Mouse (Mus musculus) intestine, postnatal 0 days (tissue): ENCODE data around the gene Neurod6. TPM values are rescaled to one million over a fixed set of nuclear protein-coding genes. Genes with fewer than 3 reads are reported as not detected.

Experiments
- ATAC-seq: fragments of 200-750 bp; cut with Nextera tagmentation; 2 replicates; pipeline ENCODE4 v1.8.0; 2017; ENCODE audit warnings: mild to moderate bottlenecking, moderate TSS enrichment, moderate library complexity
- H3K27ac ChIP-seq: fragments of 300-500 bp; sonication (generic); 2 replicates; pipeline ENCODE4 v1.5.1; 2014; ENCODE audit warnings: mild to moderate bottlenecking, low read depth, low read length, moderate library complexity
- H3K27me3 ChIP-seq: fragments of 300-500 bp; sonication (generic); replicated peaks from 2 replicates; pipeline ENCODE4 v1.6.1; 2014; ENCODE audit warnings: low read length, mixed read lengths; ENCODE audit not compliant: control insufficient read depth, insufficient read depth
- H3K36me3 ChIP-seq: fragments of 300-500 bp; sonication (generic); 2 replicates; pipeline ENCODE4 v1.6.1; 2014; ENCODE audit warnings: mild to moderate bottlenecking, moderate library complexity; ENCODE audit not compliant: control insufficient read depth, insufficient read depth
- H3K4me1 ChIP-seq: fragments of 300-500 bp; sonication (generic); replicated peaks from 2 replicates; pipeline ENCODE4 v1.6.1; 2014; ENCODE audit warnings: antibody characterized with exemption, low read length, mixed read lengths; ENCODE audit not compliant: control insufficient read depth, insufficient read depth
- H3K4me2 ChIP-seq: fragments of 300-500 bp; sonication (generic); replicated peaks from 2 replicates; pipeline ENCODE4 v1.6.1; 2014; ENCODE audit warnings: low read depth, mild to moderate bottlenecking, moderate library complexity
- H3K4me3 ChIP-seq: fragments of 300-500 bp; sonication (generic); 2 replicates; pipeline ENCODE4 v1.5.1; 2014; ENCODE audit warnings: low read depth, low read length
- H3K9ac ChIP-seq: fragments of 300-500 bp; sonication (generic); 2 replicates; pipeline ENCODE4 v1.6.1; 2014; ENCODE audit warnings: mild to moderate bottlenecking, low read depth, low read length
- H3K9me3 ChIP-seq: fragments of 300-500 bp; sonication (generic); 2 replicates; pipeline ENCODE4 v1.6.1; 2016; ENCODE audit warnings: mixed run types; ENCODE audit not compliant: control insufficient read depth
- CTCF ChIP-seq: sonication (generic); IDR thresholded peaks from 2 replicates; pipeline ENCODE4 v1.5.1; 2016; ENCODE audit warnings: low read depth, mild to moderate bottlenecking, control low read depth, antibody characterized with exemption, moderate library complexity
- WGBS: fragments of 180-500 bp; shearing (Covaris S2); extraction: QIAGEN DNeasy Blood & Tissue Kit; methylation state at CpG from one replicate; pipeline ENCODE4 v1.1.7; 2014; 5-methylcytosine and 5-hydroxymethylcytosine counted together
- polyA plus RNA-seq: library from polyadenylated mRNA; unstranded; fragments of >200 nt; fragmentation: Nextera tagmentation; extraction: Ambion mirVana; gene quantifications from 2 replicates; pipeline ENCODE4 v1.2.1, GENCODE M21; 2015

The Neurod6 gene
- polyA plus RNA-seq, 1 experiment from 2014 or later: 0.82 TPM

DNA sequence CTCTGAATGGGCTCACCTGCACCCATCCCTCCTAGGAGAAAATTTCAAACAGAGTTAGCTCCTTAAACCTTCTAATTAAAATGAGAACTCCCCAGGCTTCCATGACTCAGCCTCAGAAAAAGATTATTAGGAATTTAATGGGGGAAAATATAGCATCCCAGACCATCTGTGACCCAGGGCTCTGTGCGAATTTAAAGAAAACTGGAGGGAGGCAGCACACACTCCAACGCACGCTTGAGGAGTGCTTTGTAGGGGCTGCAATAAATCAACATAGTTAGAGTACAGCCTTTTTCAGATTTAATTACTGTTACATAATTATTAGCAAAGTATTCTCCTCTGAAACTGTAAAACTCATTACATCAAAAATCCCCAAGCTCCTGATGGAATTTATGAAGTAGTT lies 32.2 kb downstream of the Neurod6 start:
- ATAC-seq: no peak
- H3K4me3 ChIP-seq: no peak overlapping the region
- WGBS: 65% methylated on average over 3 of the region's 3 CpGs
- no peak overlapping the region for H3K27ac ChIP-seq
- H3K4me1 ChIP-seq: no peaks in the 10 kb centered on the region; the same call in 1 of the 2 replicates
- no peak overlapping the region for H3K4me2 ChIP-seq
- no peaks in the 10 kb centered on the region for H3K9me3 ChIP-seq
- H3K36me3 ChIP-seq: no peaks in the 10 kb centered on the region
- no peaks in the 10 kb centered on the region for H3K27me3 ChIP-seq
- TF ChIP-seq CTCF: no peak
- no peak overlapping the region for H3K9ac ChIP-seq

DNA sequence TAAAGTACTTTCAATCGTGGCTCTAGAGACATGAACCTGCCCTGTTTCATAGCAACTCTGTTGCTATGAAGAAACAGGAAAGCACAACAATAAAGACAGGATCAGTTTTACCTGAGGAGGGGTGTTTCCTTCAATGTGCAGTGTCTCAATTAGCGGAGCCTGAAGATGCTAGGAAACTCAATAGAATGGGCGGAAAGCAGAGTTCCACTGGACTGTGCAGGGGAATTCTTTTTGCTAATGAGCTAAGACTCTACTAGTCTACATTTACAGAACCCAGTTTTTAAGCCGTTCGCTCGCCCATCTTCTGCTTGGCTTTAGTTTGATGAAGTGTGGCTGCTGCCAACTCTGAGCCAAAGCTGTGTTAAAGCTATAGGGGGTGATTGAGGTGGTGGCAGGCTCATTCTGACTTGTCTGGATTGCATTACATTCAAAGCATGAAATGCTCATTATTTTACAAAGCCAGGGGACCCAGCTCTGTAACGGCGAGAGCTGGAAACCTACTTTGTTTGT lies 33.2 kb downstream of the Neurod6 start:
- Histone ChIP-seq H3K27ac (no peak overlapping the region), H3K9me3 (no peaks in the 10 kb centered on the region), H3K4me2 (no peak overlapping the region), H3K36me3 (no peaks in the 10 kb centered on the region), H3K4me1 (no peaks in the 10 kb centered on the region; the same call in 1 of the 2 replicates), H3K27me3 (no peaks in the 10 kb centered on the region), H3K9ac (no peak overlapping the region), H3K4me3 (no peak overlapping the region)
- 58% methylated on average over 8 of the region's 8 CpGs for WGBS
- TF ChIP-seq CTCF: no peak
- ATAC-seq: no peak

DNA sequence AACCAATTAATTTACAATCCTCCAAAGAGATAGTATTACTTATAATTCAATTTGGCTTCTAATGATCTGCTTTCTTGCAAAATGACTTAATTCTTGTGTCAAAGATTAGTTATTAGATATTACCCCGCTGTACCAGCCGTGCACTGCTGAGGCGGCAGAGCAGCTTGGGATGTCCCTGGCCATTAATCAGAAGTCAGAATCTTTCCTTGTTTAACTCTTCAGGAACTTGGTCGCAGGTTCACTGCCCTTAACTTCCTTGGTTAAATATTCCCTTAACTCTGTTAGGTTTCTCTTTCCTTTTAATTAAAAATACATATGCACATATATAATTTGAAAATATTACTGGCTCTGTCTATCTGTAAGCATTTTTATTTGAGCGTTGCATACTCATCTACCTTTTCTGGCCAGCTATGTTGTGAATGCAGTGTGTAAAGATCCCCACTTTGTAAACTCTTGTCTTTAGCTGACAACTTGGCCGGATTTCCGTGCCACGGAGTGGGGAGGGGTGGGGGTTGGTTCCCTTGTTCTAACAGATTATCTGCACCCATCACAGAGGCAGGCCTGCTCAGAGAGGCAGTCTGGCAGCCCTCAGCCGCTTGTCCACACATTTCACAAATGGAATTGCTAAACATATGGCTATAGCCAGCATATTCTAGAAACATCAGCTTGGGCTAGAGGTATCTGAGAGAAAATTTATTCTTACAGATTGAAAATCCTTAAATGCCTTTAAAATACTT lies 34.1 kb downstream of the Neurod6 start:
- H3K27ac ChIP-seq: no peak overlapping the region
- no peak overlapping the region for H3K9ac ChIP-seq
- H3K9me3 ChIP-seq: no peaks in the 10 kb centered on the region
- no peaks in the 10 kb centered on the region; the same call in 1 of the 2 replicates for H3K4me1 ChIP-seq
- H3K27me3 ChIP-seq: no peaks in the 10 kb centered on the region
- no peak overlapping the region for H3K4me3 ChIP-seq
- WGBS: 30% methylated on average over 9 of the region's 9 CpGs
- H3K36me3 ChIP-seq: no peaks in the 10 kb centered on the region
- no peak for TF ChIP-seq CTCF
- no peak overlapping the region for H3K4me2 ChIP-seq
- ATAC-seq: no peak

DNA sequence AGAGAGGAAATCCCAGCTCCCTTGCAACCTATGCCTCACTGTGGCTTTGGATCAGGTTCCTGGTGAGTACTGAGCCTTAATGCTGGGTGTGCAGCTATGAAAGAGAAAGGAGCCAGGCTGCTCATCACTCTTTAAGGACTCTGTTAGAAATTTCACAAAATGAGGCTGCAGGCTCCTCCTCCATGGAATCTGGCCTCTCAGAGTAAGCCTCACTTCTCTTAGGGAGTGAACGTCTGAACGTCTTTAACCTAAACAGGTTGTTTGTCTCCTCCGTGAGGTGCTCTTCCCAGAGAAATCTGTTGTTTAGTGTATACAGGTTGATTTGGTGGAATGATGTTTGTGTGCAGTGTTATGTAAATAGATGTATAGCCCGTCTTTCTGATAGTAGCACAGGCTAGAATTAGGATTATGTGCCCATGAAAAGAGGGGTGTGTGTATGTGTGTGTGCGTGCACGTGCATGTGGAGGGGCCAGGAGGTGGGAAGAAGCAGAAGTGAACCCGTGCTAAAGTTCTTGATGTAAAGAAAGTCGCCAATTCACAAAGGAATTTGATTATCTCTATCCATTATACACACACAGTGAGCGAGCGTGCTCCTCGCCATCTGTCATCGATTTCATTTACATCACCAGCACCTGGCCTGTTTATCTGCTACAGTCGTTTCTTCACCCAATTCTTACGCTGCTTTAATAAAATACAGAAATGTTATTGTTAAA lies 34.8 kb downstream of the Neurod6 start:
- H3K4me2 ChIP-seq: no peak overlapping the region
- no peaks in the 10 kb centered on the region for H3K36me3 ChIP-seq
- H3K9me3 ChIP-seq: no peaks in the 10 kb centered on the region
- H3K27me3 ChIP-seq: no peaks in the 10 kb centered on the region
- H3K9ac ChIP-seq: no peak overlapping the region
- H3K27ac ChIP-seq: no peak overlapping the region
- no peak overlapping the region for H3K4me3 ChIP-seq
- WGBS: 56% methylated on average over 14 of the region's 14 CpGs
- no peaks in the 10 kb centered on the region; the same call in 1 of the 2 replicates for H3K4me1 ChIP-seq
- TF ChIP-seq CTCF: no peak
- ATAC-seq: no peak

DNA sequence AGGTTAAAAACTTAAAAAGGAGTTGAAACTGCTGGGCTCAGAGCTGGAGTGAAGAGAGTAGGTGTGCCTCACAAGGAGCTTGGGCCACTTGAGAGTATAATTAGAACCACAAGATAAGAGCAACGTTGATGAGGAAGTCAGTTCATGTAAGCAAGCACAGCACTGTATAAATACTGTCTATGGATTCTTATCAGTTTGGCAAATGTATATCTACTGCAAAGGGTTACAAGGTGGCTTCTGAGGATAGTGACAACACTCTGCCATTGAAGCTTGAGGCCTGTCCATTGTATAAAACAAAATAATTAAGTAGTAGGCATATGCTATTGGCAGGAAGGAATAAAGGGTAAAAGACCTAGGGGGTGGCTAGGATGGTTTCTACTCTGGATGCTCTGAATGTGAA lies 46.4 kb downstream of the Neurod6 start:
- H3K4me3 ChIP-seq: no peak overlapping the region
- H3K9me3 ChIP-seq: no peaks in the 10 kb centered on the region
- H3K9ac ChIP-seq: no peak overlapping the region
- no peak for TF ChIP-seq CTCF
- no peak for ATAC-seq
- H3K27me3 ChIP-seq: no peaks in the 10 kb centered on the region
- no peak overlapping the region for H3K27ac ChIP-seq
- no peaks in the 10 kb centered on the region for H3K36me3 ChIP-seq
- H3K4me2 ChIP-seq: no peak overlapping the region
- 8% methylated on average over 1 of the region's 1 CpGs for WGBS
- H3K4me1 ChIP-seq: no peaks in the 10 kb centered on the region

Other genes with a start within 250 kb of the Neurod6 start
- 2.6 and 2.7 TPM in 2 replicates for gene Adcyap1r1, start 229.3 kb downstream of the Neurod6 start, polyA plus RNA-seq
- not detected in 2 replicates for gene Itprid1, start 155.6 kb upstream of the Neurod6 start, polyA plus RNA-seq